Mouse (Mus musculus): ENCODE data around the gene Adamtsl1. TPM values are rescaled to one million over a fixed set of nuclear protein-coding genes. Genes with fewer than 3 reads are reported as not detected.

The Adamtsl1 gene
- polyA plus RNA-seq, 1 experiment, result 2.7 TPM

GRCm38 (mm10) chr4:86126636-86127035, 612.7 kb downstream of the Adamtsl1 start:
- no peak overlapping the region for H3ac ChIP-seq (ENCODE audit: control insufficient read depth, insufficient read length)
- H3K4me3 ChIP-seq, result no peak overlapping the region
- no peak overlapping the region for H3K4me2 ChIP-seq (ENCODE audit: low read depth)
- H3K79me2 ChIP-seq (ENCODE audit: control insufficient read depth, insufficient read depth), result no peaks in the 10 kb centered on the region
- no peaks in the 10 kb centered on the region for H3K36me3 ChIP-seq (ENCODE audit: control insufficient read depth, insufficient read depth)
- TF ChIP-seq MAX (IDR thresholded peaks at IDR 0.05; ENCODE audit: low read depth) (no peak), USF1 (IDR thresholded peaks at IDR 0.05; ENCODE audit: low read depth) (no peak), E2F4 (IDR thresholded peaks at IDR 0.05; ENCODE audit: insufficient read depth) (no peak), TCF12 (IDR thresholded peaks at IDR 0.05; ENCODE audit: insufficient read depth, poor library complexity, severe bottlenecking) (no peak), POLR2AphosphoS2 (IDR thresholded peaks at IDR 0.05; ENCODE audit: insufficient read length, low read depth) (no peak), MYOG (IDR thresholded peaks at IDR 0.05; ENCODE audit: control insufficient read depth in 1 of 3, insufficient read depth in 1 of 3, insufficient read length in 2 of 3, low read depth in 2 of 3) (no peak), POLR2A (IDR thresholded peaks at IDR 0.05; ENCODE audit: insufficient read length, low read depth) (no peak)
- no peaks in the 10 kb centered on the region for H3K27me3 ChIP-seq (ENCODE audit: control insufficient read depth, insufficient read depth, insufficient read length)

- H3K4me2 ChIP-seq (ENCODE audit: low read depth), result no peak overlapping the region
Observed at GRCm38 (mm10) chr4:86158551-86158950, 644.6 kb downstream of the Adamtsl1 start.

GRCm38 (mm10) chr4:86159362-86159761, 645.4 kb downstream of the Adamtsl1 start:
- Histone ChIP-seq H3K4me3 (no peak overlapping the region), H3K27me3 (ENCODE audit: control insufficient read depth, insufficient read depth, insufficient read length) (no peaks in the 10 kb centered on the region), H3K79me2 (ENCODE audit: control insufficient read depth, insufficient read depth) (no peaks in the 10 kb centered on the region), H3ac (ENCODE audit: control insufficient read depth, insufficient read length) (no peak overlapping the region), H3K4me2 (ENCODE audit: low read depth) (no peak overlapping the region), H3K36me3 (ENCODE audit: control insufficient read depth, insufficient read depth) (no peaks in the 10 kb centered on the region)
- TF ChIP-seq USF1 (IDR thresholded peaks at IDR 0.05; ENCODE audit: low read depth), result no peak
- no peak for TF ChIP-seq POLR2AphosphoS2 (IDR thresholded peaks at IDR 0.05; ENCODE audit: insufficient read length, low read depth)
- no peak for TF ChIP-seq POLR2A (IDR thresholded peaks at IDR 0.05; ENCODE audit: insufficient read length, low read depth)
- TF ChIP-seq CEBPB (IDR thresholded peaks at IDR 0.05; ENCODE audit: insufficient read depth, poor library complexity, severe bottlenecking), result no peak
- TF ChIP-seq SRF (IDR thresholded peaks at IDR 0.05; ENCODE audit: control insufficient read depth, insufficient read length, low read depth), result no peak
- TF ChIP-seq TCF12 (IDR thresholded peaks at IDR 0.05; ENCODE audit: insufficient read depth, poor library complexity, severe bottlenecking), result no peak
- no peak for TF ChIP-seq MYOD1 (IDR thresholded peaks at IDR 0.05; ENCODE audit: control insufficient read depth in 1 of 3, insufficient read length in 2 of 3, low read depth in 2 of 3)
- TF ChIP-seq E2F4 (IDR thresholded peaks at IDR 0.05; ENCODE audit: insufficient read depth), result no peak
- no peak for TF ChIP-seq REST (IDR thresholded peaks at IDR 0.05; ENCODE audit: insufficient read depth, insufficient read length)
- no peak for TF ChIP-seq MAX (IDR thresholded peaks at IDR 0.05; ENCODE audit: low read depth)
- TF ChIP-seq MYOG (IDR thresholded peaks at IDR 0.05; ENCODE audit: control insufficient read depth in 1 of 3, insufficient read depth in 1 of 3, insufficient read length in 2 of 3, low read depth in 2 of 3), result no peak

More at GRCm38 (mm10) chr4:86158551-86158950, 644.6 kb downstream of the Adamtsl1 start:
- Histone ChIP-seq H3K36me3 (ENCODE audit: control insufficient read depth, insufficient read depth) (no peaks in the 10 kb centered on the region), H3K79me2 (ENCODE audit: control insufficient read depth, insufficient read depth) (no peaks in the 10 kb centered on the region), H3ac (ENCODE audit: control insufficient read depth, insufficient read length) (no peak overlapping the region), H3K4me3 (no peak overlapping the region), H3K27me3 (ENCODE audit: control insufficient read depth, insufficient read depth, insufficient read length) (no peaks in the 10 kb centered on the region)
- TF ChIP-seq MAX (IDR thresholded peaks at IDR 0.05; ENCODE audit: low read depth) (no peak), REST (IDR thresholded peaks at IDR 0.05; ENCODE audit: insufficient read depth, insufficient read length) (no peak), TCF3 (IDR thresholded peaks at IDR 0.05; ENCODE audit: insufficient read length, low read depth) (no peak)

- no peak for TF ChIP-seq TCF12 (IDR thresholded peaks at IDR 0.05; ENCODE audit: insufficient read depth, poor library complexity, severe bottlenecking)
- no peak for TF ChIP-seq SRF (IDR thresholded peaks at IDR 0.05; ENCODE audit: control insufficient read depth, insufficient read length, low read depth)
- no peak for TF ChIP-seq TCF3 (IDR thresholded peaks at IDR 0.05; ENCODE audit: insufficient read length, low read depth)
- TF ChIP-seq MYOD1 (IDR thresholded peaks at IDR 0.05; ENCODE audit: control insufficient read depth in 1 of 3, insufficient read length in 2 of 3, low read depth in 2 of 3), result no peak
- Histone ChIP-seq H3K27me3 (ENCODE audit: control insufficient read depth, insufficient read depth, insufficient read length) (no peaks in the 10 kb centered on the region), H3ac (ENCODE audit: control insufficient read depth, insufficient read length) (no peak overlapping the region), H3K4me3 (no peak overlapping the region), H3K4me2 (ENCODE audit: low read depth) (no peak overlapping the region), H3K36me3 (ENCODE audit: control insufficient read depth, insufficient read depth) (no peaks in the 10 kb centered on the region), H3K79me2 (ENCODE audit: control insufficient read depth, insufficient read depth) (no peaks in the 10 kb centered on the region)
Observed at GRCm38 (mm10) chr4:86170763-86171162, 656.8 kb downstream of the Adamtsl1 start.

GRCm38 (mm10) chr4:86171461-86171860, 657.5 kb downstream of the Adamtsl1 start:
- H3K4me3 ChIP-seq, result no peak overlapping the region
- TF ChIP-seq TCF3 (IDR thresholded peaks at IDR 0.05; ENCODE audit: insufficient read length, low read depth), result no peak
- TF ChIP-seq MYOG (IDR thresholded peaks at IDR 0.05; ENCODE audit: control insufficient read depth in 1 of 3, insufficient read depth in 1 of 3, insufficient read length in 2 of 3, low read depth in 2 of 3), result no peak
- TF ChIP-seq REST (IDR thresholded peaks at IDR 0.05; ENCODE audit: insufficient read depth, insufficient read length), result no peak
- TF ChIP-seq MAX (IDR thresholded peaks at IDR 0.05; ENCODE audit: low read depth), result no peak
- H3K79me2 ChIP-seq (ENCODE audit: control insufficient read depth, insufficient read depth), result no peaks in the 10 kb centered on the region
- no peaks in the 10 kb centered on the region for H3K36me3 ChIP-seq (ENCODE audit: control insufficient read depth, insufficient read depth)
- no peak overlapping the region for H3ac ChIP-seq (ENCODE audit: control insufficient read depth, insufficient read length)
- H3K4me2 ChIP-seq (ENCODE audit: low read depth), result no peak overlapping the region
- H3K27me3 ChIP-seq (ENCODE audit: control insufficient read depth, insufficient read depth, insufficient read length), result no peaks in the 10 kb centered on the region

- Histone ChIP-seq H3K4me2 (ENCODE audit: low read depth) (no peak overlapping the region), H3K36me3 (ENCODE audit: control insufficient read depth, insufficient read depth) (no peaks in the 10 kb centered on the region), H3K27me3 (ENCODE audit: control insufficient read depth, insufficient read depth, insufficient read length) (no peaks in the 10 kb centered on the region), H3ac (ENCODE audit: control insufficient read depth, insufficient read length) (no peak overlapping the region), H3K4me3 (no peak overlapping the region), H3K79me2 (ENCODE audit: control insufficient read depth, insufficient read depth) (no peaks in the 10 kb centered on the region)
- TF ChIP-seq TCF3 (IDR thresholded peaks at IDR 0.05; ENCODE audit: insufficient read length, low read depth) (no peak), MYOG (IDR thresholded peaks at IDR 0.05; ENCODE audit: control insufficient read depth in 1 of 3, insufficient read depth in 1 of 3, insufficient read length in 2 of 3, low read depth in 2 of 3) (no peak)
Observed at GRCm38 (mm10) chr4:86177471-86177870, 663.5 kb downstream of the Adamtsl1 start.

All from myocyte (in vitro differentiated cells).